In genomic region chr3:116298003-116298402, GRCm38 (mm10) we compare ENCODE assay signal across 28 mouse cellular contexts. TPM values are rescaled to one million over a fixed set of nuclear protein-coding genes. Genes with fewer than 3 reads are reported as not detected.
A peak's percentile ranks its signal among the peaks of the same experiment; 100 is the strongest.
DNase-seq lines count a peak whose midpoint lies in the region; ATAC-seq lines count a peak whose summit lies in the region.
"Had no signal": no experiment of that assay in that cellular context is flagged by ENCODE, and none has a peak within 500 bp of the region (broad histone marks: within the 10 kb centered on the region; RNA-seq: fewer than 3 reads in every experiment).

No protein-coding gene starts in this region.

- H3K36me3 ChIP-seq in liver, embryonic 11.5 days (ENCODE audit: control insufficient read depth, insufficient read depth, low read length), result no peaks in the 10 kb centered on the region

- H3K27ac ChIP-seq in liver, embryonic 11.5 days (ENCODE audit: low read depth, low read length), result no peak overlapping the region
- H3K27ac ChIP-seq: embryonic facial prominence, embryonic 12.5 days; forebrain, embryonic 15.5 days; gastrocnemius, adult 2 months; heart, embryonic 13.5 days; hindbrain, embryonic 14.5 days; intestine, embryonic 15.5 days; limb, embryonic 15.5 days; neural tube, embryonic 13.5 days had no signal

- WGBS in liver, embryonic 11.5 days, result 88% methylated on average over 8 of the region's 8 CpGs

- H3K9ac ChIP-seq in liver, embryonic 11.5 days (ENCODE audit: low read depth, low read length), result no peak overlapping the region
- H3K9ac ChIP-seq: embryonic facial prominence, embryonic 12.5 days; forebrain, embryonic 15.5 days; heart, embryonic 13.5 days; hindbrain, embryonic 14.5 days; intestine, embryonic 15.5 days; limb, embryonic 15.5 days; liver, postnatal 0 days; neural tube, embryonic 13.5 days had no signal

- no peaks in the 10 kb centered on the region for H3K27me3 ChIP-seq in liver, embryonic 11.5 days (replicated peaks; ENCODE audit: control insufficient read depth, insufficient read depth, low read length)
- H3K27me3 ChIP-seq: embryonic facial prominence, embryonic 12.5 days; forebrain, embryonic 15.5 days; heart, embryonic 13.5 days; intestine, embryonic 15.5 days; limb, embryonic 15.5 days; megakaryocyte, embryonic 14.5 days; neural tube, embryonic 13.5 days; Patski had no signal

- H3K9me3 ChIP-seq in liver, embryonic 11.5 days (ENCODE audit: control insufficient read depth, low read length), result no peaks in the 10 kb centered on the region
- H3K9me3 ChIP-seq: embryonic facial prominence, embryonic 12.5 days; forebrain, embryonic 15.5 days; heart, embryonic 13.5 days; intestine, embryonic 15.5 days; limb, embryonic 15.5 days; megakaryocyte, embryonic 14.5 days; neural tube, embryonic 13.5 days had no signal

- no peaks in the 10 kb centered on the region for H3K4me1 ChIP-seq in liver, embryonic 11.5 days (replicated peaks; ENCODE audit: control insufficient read depth, insufficient read depth, low read length)
- H3K4me1 ChIP-seq: embryonic facial prominence, embryonic 12.5 days; forebrain, embryonic 15.5 days; heart, embryonic 13.5 days; intestine, embryonic 15.5 days; limb, embryonic 15.5 days; megakaryocyte, embryonic 14.5 days; neural tube, embryonic 13.5 days had no signal

- ATAC-seq in liver, embryonic 11.5 days (replicated peaks; ENCODE audit: low FRiP score), result no peak
- ATAC-seq: CD4-positive, CD25-positive, alpha-beta regulatory T cell, adult 4 months; forebrain, embryonic 15.5 days; intestine, embryonic 15.5 days; liver, postnatal 0 days; Patski had no signal

- H3K4me3 ChIP-seq in liver, embryonic 11.5 days (ENCODE audit: low read depth, low read length), result no peak overlapping the region
- H3K4me3 ChIP-seq: embryonic facial prominence, embryonic 12.5 days; forebrain, embryonic 15.5 days; gastrocnemius, adult 2 months; heart, embryonic 13.5 days; intestine, embryonic 15.5 days; limb, embryonic 15.5 days; megakaryocyte, embryonic 14.5 days; neural tube, embryonic 13.5 days had no signal

- DNase-seq in frontal cortex, postnatal 36 days (ENCODE audit: low spot score in 2 of 2), result peak; percentile 35 to 45
- DNase-seq in frontal cortex, postnatal 10 days (ENCODE audit: low spot score in 2 of 2), result no peak
- peak; percentile 4 for DNase-seq in liver, embryonic 11.5 days (ENCODE audit: low spot score)
- no peak for DNase-seq in liver
- peak; percentile 19 for DNase-seq in testis, postnatal 10 days (ENCODE audit: low spot score)
- no peak for DNase-seq in testis, postnatal 14 days (ENCODE audit: low spot score)
- DNase-seq in lung, postnatal 36 days, result peak; percentile 40
- no peak for DNase-seq in adrenal gland, adult 18-20 months (ENCODE audit: low spot score in 2 of 2)
- DNase-seq: adrenal gland, postnatal 10 days; cerebellum, postnatal 10 days; gastrocnemius, adult 2 months; heart, postnatal 36 days; kidney, adult 9 months; kidney, postnatal 36 days; layer of hippocampus, adult 9-11 months; liver, postnatal 0 days; midbrain, embryonic 14.5 days had no signal

- H3K4me2 ChIP-seq in liver, embryonic 11.5 days, result no peak overlapping the region
- H3K4me2 ChIP-seq: embryonic facial prominence, embryonic 12.5 days; forebrain, embryonic 15.5 days; heart, embryonic 13.5 days; hindbrain, embryonic 14.5 days; intestine, embryonic 15.5 days; limb, embryonic 15.5 days; neural tube, embryonic 13.5 days had no signal

RNA-seq across cellular contexts. Expression of gene Gpr88, which starts 44.7 kb away (rescaled TPM):
- 0.34 and 1.0 TPM in 2 replicates for polyA plus RNA-seq in liver, embryonic 11.5 days (2014; fragmentation: Nextera tagmentation; extraction: Ambion mirVana)
- 1 to 10 TPM in 1 of 2 experiments, under 1 TPM in 1; 0.27 to 1.5 TPM for total RNA-seq in adrenal gland, adult 18-20 months (2021)
- total RNA-seq: ES-E14; gastrocnemius, adult 2 months had no signal
- polyA plus RNA-seq: CD4-positive, CD25-positive, alpha-beta regulatory T cell, adult 4 months had no signal

Comparison
In these comparisons a context has a peak if more than half of its experiments do, and no peak if none do; other contexts are left out.
1. DNase-seq: peak in frontal cortex, postnatal 36 days (2 of 2), liver, embryonic 11.5 days (single experiment), testis, postnatal 10 days (single experiment) and lung, postnatal 36 days (single experiment); none in frontal cortex, postnatal 10 days (0 of 2), liver (single experiment), testis, postnatal 14 days (single experiment) and adrenal gland, adult 18-20 months (0 of 2).